Mouse (Mus musculus): Measurements from ENCODE around the gene Gsdma.

- TF ChIP-seq EP300 (IDR thresholded peaks at IDR 0.05; ENCODE audit: low read depth in 1 of 2, low read length in 2 of 2), result no peak
- TF ChIP-seq CTCF (IDR thresholded peaks at IDR 0.05 in 2 of 3, conservative IDR thresholded peaks at IDR 0.05 in 1 of 3; ENCODE audit: control insufficient read depth in 1 of 3, insufficient read depth in 1 of 3, low read depth in 2 of 3, low read length in 3 of 3, poor library complexity in 1 of 3, severe bottlenecking in 1 of 3), result no peak
- no peak for TF ChIP-seq POLR2A (IDR thresholded peaks at IDR 0.05; ENCODE audit: control insufficient read depth in 1 of 2, insufficient read depth in 1 of 2, low read depth in 1 of 2, low read length in 2 of 2, poor library complexity in 1 of 2)
- TF ChIP-seq MAX (IDR thresholded peaks at IDR 0.05; ENCODE audit: low read length), result no peak
- TF ChIP-seq RAD21 (IDR thresholded peaks at IDR 0.05; ENCODE audit: low read depth, low read length), result no peak
- no peak for TF ChIP-seq USF2 (IDR thresholded peaks at IDR 0.05; ENCODE audit: borderline replicate concordance in 1 of 2, insufficient read depth in 1 of 2, low read depth in 1 of 2, low read length in 2 of 2)
- no peak for TF ChIP-seq USF1 (IDR thresholded peaks at IDR 0.05; ENCODE audit: low read depth, low read length)
- no peak for TF ChIP-seq NELFE (IDR thresholded peaks at IDR 0.05; ENCODE audit: low read depth, low read length)
- no peak for TF ChIP-seq ELF1 (IDR thresholded peaks at IDR 0.05; ENCODE audit: low read depth, low read length)
- TF ChIP-seq MEF2A (IDR thresholded peaks at IDR 0.05; ENCODE audit: extremely low read depth, insufficient replicate concordance, low read depth, low read length, poor library complexity, severe bottlenecking), result no peak
- no peak for TF ChIP-seq GABPA (IDR thresholded peaks at IDR 0.05; ENCODE audit: low read depth, low read length)
- TF ChIP-seq CHD2 (IDR thresholded peaks at IDR 0.05; ENCODE audit: low read length), result no peak
- TF ChIP-seq MYC (IDR thresholded peaks at IDR 0.05; ENCODE audit: low read depth, low read length), result no peak
- TF ChIP-seq JUND (IDR thresholded peaks at IDR 0.05; ENCODE audit: low read depth, low read length), result no peak
Measured at GRCm38 (mm10) chr11:98625611-98626410, 38.3 kb upstream of the Gsdma start, which contains the start of the genes Gm12355 and Gsdma3.

All from MEL (cell line).